Comparison of ENCODE assay signal across 13 mouse cellular contexts in the genomic region with DNA sequence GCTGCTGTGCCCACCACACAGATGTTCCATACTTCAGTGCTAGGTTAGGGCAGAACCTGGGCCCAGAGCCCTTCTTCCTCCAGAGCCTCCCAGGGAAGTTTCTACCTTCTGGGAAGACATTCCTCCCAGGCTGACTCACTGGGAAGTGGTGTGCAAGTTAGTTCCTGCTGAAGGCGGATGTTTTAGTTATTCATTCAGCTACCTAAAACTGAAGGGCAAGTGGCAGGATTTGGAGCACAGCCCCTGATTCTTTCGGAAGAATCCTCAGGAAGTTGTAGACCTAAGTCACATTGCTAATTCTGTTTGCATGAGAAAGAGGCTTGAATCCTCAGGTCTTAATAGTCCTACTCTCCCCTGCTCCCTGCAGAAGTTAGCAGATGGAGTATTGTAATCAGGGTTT. TPM values are rescaled to one million over a fixed set of nuclear protein-coding genes. Genes with fewer than 3 reads are reported as not detected.
DNase-seq lines count a peak whose midpoint lies in the region; ATAC-seq and TF ChIP-seq lines count a peak whose summit lies in the region.
"Had no signal": no experiment of that assay in that cellular context is flagged by ENCODE, and none has a peak within 500 bp of the region (broad histone marks: within the 10 kb centered on the region; RNA-seq: fewer than 3 reads in every experiment).

No protein-coding gene starts in this region.

- H3K4me1 ChIP-seq in heart, adult 2 months (ENCODE audit: control insufficient read depth, insufficient read depth, low read length), result peaks cover 22% of the 10 kb centered on the region
- peaks cover 23% of the 10 kb centered on the region in 2 experiments for H3K4me1 ChIP-seq in ES-E14 (ENCODE audit: control insufficient read depth in 2 of 2, insufficient read depth in 2 of 2, low read length in 2 of 2, poor library complexity in 1 of 2)
- H3K4me1 ChIP-seq in intestine, embryonic 16.5 days (ENCODE audit: control insufficient read depth, insufficient read depth, low read length), result 0 out of 2 replicates have a peak, but pooled peaks cover 2% of the 10 kb centered on the region
- no peaks in the 10 kb centered on the region for H3K4me1 ChIP-seq in midbrain, embryonic 14.5 days (ENCODE audit: control insufficient read depth, insufficient read depth, low read length)

- DNase-seq in heart, adult 2 months, result no peak
- no peak for DNase-seq in heart, adult 8-10 months (ENCODE audit: low spot score)
- no peak for DNase-seq in layer of hippocampus, adult 2 months (ENCODE audit: low spot score in 2 of 2)
- no peak for DNase-seq in layer of hippocampus, adult 9-10 months (ENCODE audit: low spot score)
- peak; percentile 59 for DNase-seq in ES-E14 (ENCODE audit: low read depth, low spot score)
- DNase-seq in thymus, postnatal 25 days, result no peak
- DNase-seq in midbrain, embryonic 14.5 days, result no peak
- DNase-seq: cerebellum, postnatal 10 days; kidney, postnatal 10 days; lung, adult 2 months; right cerebral cortex, postnatal 14 days had no signal

- no peaks in the 10 kb centered on the region for H3K9me3 ChIP-seq in ES-E14 (ENCODE audit: control insufficient read depth, insufficient read depth, low read depth, low read length)
- H3K9me3 ChIP-seq in intestine, embryonic 16.5 days (ENCODE audit: control insufficient read depth, low read length), result no peaks in the 10 kb centered on the region
- no peaks in the 10 kb centered on the region for H3K9me3 ChIP-seq in midbrain, embryonic 14.5 days (ENCODE audit: control insufficient read depth, low read length)

- TF ChIP-seq POLR2A in heart, adult 2 months (IDR thresholded peaks at IDR 0.05; ENCODE audit: insufficient read depth, low read depth, low read length), result no peak

- H3K36me3 ChIP-seq in heart, adult 2 months (ENCODE audit: control insufficient read depth, insufficient read depth, low read length), result peaks cover 31% of the 10 kb centered on the region
- no peaks in the 10 kb centered on the region for H3K36me3 ChIP-seq in ES-E14 (ENCODE audit: control insufficient read depth, insufficient read depth, low read length, poor library complexity, severe bottlenecking)
- peaks cover 6% of the 10 kb centered on the region for H3K36me3 ChIP-seq in intestine, embryonic 16.5 days (ENCODE audit: control insufficient read depth, insufficient read depth, low read length)
- H3K36me3 ChIP-seq in midbrain, embryonic 14.5 days (ENCODE audit: control insufficient read depth, insufficient read depth, low read length), result peaks cover 78% of the 10 kb centered on the region

- intact Hi-C loops in heart, adult 2 months (cut with DNase I), result no loop called here

- H3K27me3 ChIP-seq in heart, adult 2 months (ENCODE audit: control insufficient read depth, insufficient read depth, low read length), result no peaks in the 10 kb centered on the region
- no peaks in the 10 kb centered on the region for H3K27me3 ChIP-seq in intestine, embryonic 16.5 days (replicated peaks; ENCODE audit: control insufficient read depth, insufficient read depth, low read length)
- no peaks in the 10 kb centered on the region for H3K27me3 ChIP-seq in midbrain, embryonic 14.5 days (ENCODE audit: control insufficient read depth, insufficient read depth, low read length)

- in situ Hi-C loops in ES-E14 (cut with MboI; ENCODE audit: low sequenced_read_pairs in 2 of 2, unreplicated experiment in 2 of 2), result no loop called here

- TF ChIP-seq CTCF in heart, adult 2 months (IDR thresholded peaks at IDR 0.05), result no peak
- TF ChIP-seq CTCF in layer of hippocampus, adult 2 months (conservative IDR thresholded peaks at IDR 0.05), result no peak

- peak overlapping the region; percentile 93 for H3K27ac ChIP-seq in heart, adult 2 months
- peak overlapping the region; percentile 68 for H3K27ac ChIP-seq in layer of hippocampus, adult 2 months
- peak overlapping the region; percentile 95 for H3K27ac ChIP-seq in ES-E14 (ENCODE audit: insufficient read depth, low read depth, low read length, poor library complexity, severe bottlenecking)
- peak overlapping the region; percentile 72; the same call in 1 of the 2 replicates for H3K27ac ChIP-seq in intestine, embryonic 16.5 days (ENCODE audit: low read length)
- H3K27ac ChIP-seq in midbrain, embryonic 14.5 days (replicated peaks; ENCODE audit: low read depth, low read length), result no peak overlapping the region

- 44% methylated on average over 2 of the region's 2 CpGs for WGBS in heart, adult 2 months
- WGBS in intestine, embryonic 16.5 days, result 82% methylated on average over 2 of the region's 2 CpGs
- 91% methylated on average over 2 of the region's 2 CpGs for WGBS in midbrain, embryonic 14.5 days

- no peak overlapping the region for H3K4me2 ChIP-seq in intestine, embryonic 16.5 days (ENCODE audit: low read depth, low read length)
- H3K4me2 ChIP-seq in midbrain, embryonic 14.5 days (ENCODE audit: low read length), result no peak overlapping the region

- no peak for TF ChIP-seq EP300 in heart, adult 2 months (IDR thresholded peaks at IDR 0.05; ENCODE audit: insufficient read depth, low read depth, low read length)

- H3K4me3 ChIP-seq in heart, adult 2 months, result no peak overlapping the region
- no peak overlapping the region for H3K4me3 ChIP-seq in layer of hippocampus, adult 2 months
- no peak overlapping the region for H3K4me3 ChIP-seq in ES-E14 (ENCODE audit: insufficient read depth in 1 of 2, low read depth in 1 of 2, low read length in 2 of 2, poor library complexity in 1 of 2, severe bottlenecking in 1 of 2)
- no peak overlapping the region for H3K4me3 ChIP-seq in intestine, embryonic 16.5 days (ENCODE audit: low read length)
- no peak overlapping the region for H3K4me3 ChIP-seq in midbrain, embryonic 14.5 days (replicated peaks; ENCODE audit: low read depth, low read length)

- H3K79me2 ChIP-seq in heart, adult 2 months (replicated peaks; ENCODE audit: control insufficient read depth, insufficient read depth, low read length), result no peaks in the 10 kb centered on the region

- no peak for ATAC-seq in intestine, embryonic 16.5 days
- ATAC-seq in midbrain, embryonic 14.5 days (ENCODE audit: low FRiP score, low TSS enrichment), result no peak
- ATAC-seq: midbrain, embryonic 16.5 days had no signal

- no peak overlapping the region for H3K9ac ChIP-seq in heart, adult 2 months (ENCODE audit: low read depth, low read length)
- peak overlapping the region; percentile 40; the same call in 1 of the 2 replicates for H3K9ac ChIP-seq in ES-E14 (ENCODE audit: insufficient read depth, low read depth, low read length, poor library complexity, severe bottlenecking)
- H3K9ac ChIP-seq in intestine, embryonic 16.5 days (ENCODE audit: low read depth, low read length), result peak overlapping the region; percentile 14; the same call in 1 of the 2 replicates
- no peak overlapping the region for H3K9ac ChIP-seq in midbrain, embryonic 14.5 days (replicated peaks; ENCODE audit: low read length)

TF ChIP-seq in ES-E14, 5 proteins besides CTCF, POLR2A, EP300 and RAD21:
- TF ChIP-seq CHD2 (IDR thresholded peaks at IDR 0.05; ENCODE audit: low read depth, low read length), result peak; percentile 15; the same call in 1 of the 2 replicates
- no peak for TF ChIP-seq ZNF384 (IDR thresholded peaks at IDR 0.05; ENCODE audit: low read depth, low read length)

RNA-seq across cellular contexts. Expression of a gene that starts 9.4 kb away (rescaled TPM):
- total RNA-seq in heart, adult 2 months (2021), result 10 to 100 TPM; 24.5 to 30.2 TPM
- 42.8 and 59.8 TPM in 2 replicates for polyA plus RNA-seq in heart, adult 2 months (2012; rRNA removed)
- 10 to 100 TPM; 29.3 to 34.3 (median 32.3) TPM for total RNA-seq in heart, adult 8-10 months (2022)
- 10 to 100 TPM; 49.4 to 50.4 TPM for total RNA-seq in layer of hippocampus, adult 2 months (2021)
- 12.2 and 13.8 TPM in 2 replicates for total RNA-seq in ES-E14 (2012; rRNA removed)
- polyA plus RNA-seq in intestine, embryonic 16.5 days (2015; fragmentation: Nextera tagmentation; extraction: Ambion mirVana), result 20.8 and 21.9 TPM in 2 replicates
- polyA plus RNA-seq in midbrain, embryonic 14.5 days (2014; fragmentation: Nextera tagmentation; extraction: Ambion mirVana), result 49.2 and 53.0 TPM in 2 replicates

RNA-seq across cellular contexts. Expression of a gene that starts 28.9 kb away (rescaled TPM):
- 100 to 1,000 TPM in 1 of 2 experiments, 10 to 100 TPM in 1; 96.9 to 105 TPM for total RNA-seq in heart, adult 2 months (2021)
- polyA plus RNA-seq in heart, adult 2 months (2012; rRNA removed), result 68.7 and 94.7 TPM in 2 replicates
- total RNA-seq in heart, adult 8-10 months (2022), result 10 to 100 TPM; 84.0 to 98.9 (median 92.7) TPM
- 10 to 100 TPM; 16.5 to 19.9 TPM for total RNA-seq in layer of hippocampus, adult 2 months (2021)
- total RNA-seq in ES-E14 (2012; rRNA removed), result 62.8 and 62.9 TPM in 2 replicates
- 45.5 and 51.2 TPM in 2 replicates for polyA plus RNA-seq in intestine, embryonic 16.5 days (2015; fragmentation: Nextera tagmentation; extraction: Ambion mirVana)
- polyA plus RNA-seq in midbrain, embryonic 14.5 days (2014; fragmentation: Nextera tagmentation; extraction: Ambion mirVana), result 4.2 and 5.2 TPM in 2 replicates

RNA-seq across cellular contexts. Expression of a gene that starts 33.5 kb away (rescaled TPM):
- 10 to 100 TPM; 96.6 to 99.1 TPM for total RNA-seq in heart, adult 2 months (2021)
- 57.2 and 95.9 TPM in 2 replicates for polyA plus RNA-seq in heart, adult 2 months (2012; rRNA removed)
- total RNA-seq in heart, adult 8-10 months (2022), result 100 to 1,000 TPM in 3 of 4 experiments, 10 to 100 TPM in 1; 89.5 to 110 (median 105) TPM
- 100 to 1,000 TPM; 269 to 283 TPM for total RNA-seq in layer of hippocampus, adult 2 months (2021)
- total RNA-seq in ES-E14 (2012; rRNA removed), result 31.3 and 40.3 TPM in 2 replicates
- 84.2 and 98.1 TPM in 2 replicates for polyA plus RNA-seq in intestine, embryonic 16.5 days (2015; fragmentation: Nextera tagmentation; extraction: Ambion mirVana)
- polyA plus RNA-seq in midbrain, embryonic 14.5 days (2014; fragmentation: Nextera tagmentation; extraction: Ambion mirVana), result 115 and 120 TPM in 2 replicates

RNA-seq across cellular contexts. Expression of a gene that starts 57.6 kb away (rescaled TPM):
- 10 to 100 TPM; 82.9 to 90.3 TPM for total RNA-seq in heart, adult 2 months (2021)
- 27.6 and 64.4 TPM in 2 replicates for polyA plus RNA-seq in heart, adult 2 months (2012; rRNA removed)
- 10 to 100 TPM; 73.0 to 84.5 (median 75.2) TPM for total RNA-seq in heart, adult 8-10 months (2022)
- 100 to 1,000 TPM; 123 to 136 TPM for total RNA-seq in layer of hippocampus, adult 2 months (2021)
- total RNA-seq in ES-E14 (2012; rRNA removed), result 68.1 and 71.3 TPM in 2 replicates
- 91.0 and 94.1 TPM in 2 replicates for polyA plus RNA-seq in intestine, embryonic 16.5 days (2015; fragmentation: Nextera tagmentation; extraction: Ambion mirVana)
- polyA plus RNA-seq in midbrain, embryonic 14.5 days (2014; fragmentation: Nextera tagmentation; extraction: Ambion mirVana), result 83.7 and 114 TPM in 2 replicates

Comparison
In these comparisons a context has a peak if more than half of its experiments do, and no peak if none do; other contexts are left out.
1. H3K9ac ChIP-seq: peak in ES-E14 (single experiment) and intestine, embryonic 16.5 days (single experiment); none in heart, adult 2 months (single experiment) and midbrain, embryonic 14.5 days (single experiment).